Mouse (Mus musculus) ovary, postnatal 10 days (tissue): ENCODE results near the gene Scgb1a1.
"Not testable (repeated sequence)": the region's sequence is repeated elsewhere in the genome, so short reads cannot be mapped to it uniquely, and the experiment has no call there.

ENCODE experiments used
- DNase-seq: peaks from one replicate; pipeline ENCODE4 v3.0.0; 2022; ENCODE audit warnings: low spot score

Scgb1a1 gene

DNA sequence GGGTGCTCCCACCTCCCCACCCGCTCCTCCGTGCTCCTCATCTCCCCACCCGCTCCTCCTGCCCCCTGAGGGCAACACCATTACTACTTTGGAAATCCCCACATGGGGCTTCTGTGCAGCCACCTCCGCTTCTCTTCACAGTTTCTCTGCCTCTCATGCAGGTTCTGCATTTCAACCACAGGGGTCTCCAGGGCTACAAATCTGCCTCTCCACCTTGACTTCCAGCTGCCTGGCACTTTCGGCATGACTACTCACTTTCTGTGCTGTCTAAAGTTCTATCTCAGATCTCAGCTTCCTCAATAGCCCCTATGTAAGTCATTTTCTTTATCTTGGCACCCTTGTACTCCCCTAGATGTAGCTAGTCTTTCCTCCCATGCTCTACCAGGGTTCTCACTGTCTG lies 20.5 kb downstream of the Scgb1a1 start:
- no peak for DNase-seq

DNA sequence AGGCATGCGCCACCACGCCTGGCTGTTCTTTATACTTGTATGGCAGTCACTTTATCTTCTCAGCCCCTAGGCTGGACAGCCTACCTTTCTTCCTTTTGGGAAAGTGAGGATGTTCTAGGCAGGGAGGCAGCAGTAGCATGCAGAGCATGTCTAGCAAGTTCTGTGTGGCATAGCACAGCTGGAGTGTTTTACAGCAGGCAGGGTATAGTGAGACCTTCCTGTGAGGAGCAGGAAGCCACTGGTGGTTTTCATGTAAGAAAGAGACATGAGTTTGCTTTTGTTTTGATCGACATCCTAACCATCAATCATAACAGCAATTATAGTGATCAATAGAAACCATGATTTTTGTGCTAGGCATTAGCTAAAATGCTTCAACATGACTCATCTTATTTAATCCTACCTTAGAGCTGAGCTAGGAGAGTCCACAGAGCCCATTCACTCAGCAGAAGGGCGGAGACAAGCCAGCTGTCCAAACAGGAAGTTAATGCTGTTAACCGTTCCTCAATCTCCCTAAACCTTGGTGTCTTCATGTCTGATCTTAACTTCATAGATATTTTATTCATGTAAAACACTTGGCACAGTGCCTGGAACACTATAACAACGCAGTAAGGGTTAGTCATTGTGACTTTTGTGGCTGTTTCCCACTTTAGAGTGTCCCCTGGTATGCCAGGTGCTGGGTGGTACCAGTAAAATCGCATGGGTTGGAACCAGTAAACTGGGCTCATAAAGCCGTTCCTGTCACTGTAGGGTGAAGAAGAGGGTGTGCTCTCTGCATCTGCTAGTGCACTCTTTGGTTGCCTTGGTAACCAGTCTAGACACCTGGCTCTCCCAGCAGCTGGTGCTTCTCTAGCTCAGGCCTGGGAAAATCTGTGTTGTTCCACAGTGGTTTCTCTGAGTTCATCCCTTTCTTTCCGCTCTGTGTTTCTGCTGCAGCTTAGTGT lies 21.9 kb downstream of the Scgb1a1 start:
- DNase-seq = no peak

DNA sequence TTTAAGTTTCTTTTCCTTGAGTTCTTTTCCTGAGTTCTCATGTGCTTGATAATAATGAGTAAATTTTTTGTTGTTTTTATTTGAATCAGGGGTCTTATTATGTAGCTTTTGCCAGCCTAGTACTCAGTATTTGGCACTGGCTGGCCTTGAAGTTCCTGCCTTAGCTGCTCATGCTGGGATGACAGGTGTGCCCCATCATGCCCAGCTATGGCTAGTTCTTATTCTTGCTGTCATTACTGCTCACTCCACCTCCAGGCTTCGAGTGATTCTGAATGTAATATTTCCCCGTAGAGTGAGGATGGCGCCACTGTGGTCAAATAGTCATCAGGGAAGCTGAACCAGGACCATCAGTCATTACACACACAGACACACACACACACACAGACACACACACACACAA lies 23.9 kb downstream of the Scgb1a1 start:
- no peak for DNase-seq

DNA sequence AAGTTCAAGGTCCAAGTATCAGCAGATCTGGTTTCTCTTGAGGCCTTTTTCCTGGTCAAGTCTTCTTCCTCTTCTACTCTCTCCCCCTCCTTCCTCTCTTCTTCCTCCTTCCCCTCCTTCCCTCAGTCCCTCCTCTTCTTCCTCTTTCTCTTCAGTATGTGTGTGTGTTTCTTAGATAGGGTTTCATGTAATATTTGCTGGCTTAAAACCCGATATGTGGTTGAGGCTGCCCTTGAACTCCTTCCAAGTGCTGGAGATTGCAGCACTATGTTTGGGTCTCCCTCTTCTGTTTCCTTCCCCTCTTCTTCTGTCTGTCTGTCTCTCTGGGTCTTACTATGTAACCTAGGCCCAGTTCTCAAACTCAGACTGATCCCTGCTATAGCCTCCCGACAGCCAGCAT lies 24.9 kb downstream of the Scgb1a1 start:
- no peak for DNase-seq

DNA sequence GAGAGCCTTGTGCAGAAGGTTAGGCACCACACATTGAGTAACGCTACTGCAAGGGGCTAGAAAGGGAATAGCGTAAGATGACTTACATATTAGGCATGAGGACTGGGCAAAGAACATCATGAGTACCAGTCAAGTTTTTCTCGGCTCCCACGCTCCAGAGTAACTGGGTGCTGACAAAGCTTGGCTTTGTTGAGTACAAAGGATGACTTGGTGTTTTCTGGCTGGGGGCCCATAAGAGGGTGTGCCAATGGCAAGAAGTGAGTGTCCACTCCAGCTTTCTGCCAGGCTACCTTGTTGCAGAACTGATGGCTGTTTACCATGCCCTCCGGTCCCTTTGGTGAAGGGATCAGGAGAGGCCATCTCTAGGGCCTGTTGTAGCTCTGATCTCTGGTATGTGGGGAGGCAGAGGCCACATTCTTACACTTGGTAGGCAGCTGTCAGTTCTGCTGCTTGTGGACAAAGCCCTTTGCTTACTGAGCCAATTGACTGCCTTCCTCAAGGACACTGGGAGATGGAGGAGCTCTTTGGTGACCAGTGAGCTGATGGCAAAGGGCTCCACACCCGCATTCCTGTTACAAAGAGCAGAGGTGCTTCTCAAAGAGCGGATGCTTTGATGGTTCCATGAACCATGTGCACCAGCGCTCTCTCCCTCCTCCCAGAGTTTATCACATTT lies 26.4 kb downstream of the Scgb1a1 start:
- no peak for DNase-seq

DNA sequence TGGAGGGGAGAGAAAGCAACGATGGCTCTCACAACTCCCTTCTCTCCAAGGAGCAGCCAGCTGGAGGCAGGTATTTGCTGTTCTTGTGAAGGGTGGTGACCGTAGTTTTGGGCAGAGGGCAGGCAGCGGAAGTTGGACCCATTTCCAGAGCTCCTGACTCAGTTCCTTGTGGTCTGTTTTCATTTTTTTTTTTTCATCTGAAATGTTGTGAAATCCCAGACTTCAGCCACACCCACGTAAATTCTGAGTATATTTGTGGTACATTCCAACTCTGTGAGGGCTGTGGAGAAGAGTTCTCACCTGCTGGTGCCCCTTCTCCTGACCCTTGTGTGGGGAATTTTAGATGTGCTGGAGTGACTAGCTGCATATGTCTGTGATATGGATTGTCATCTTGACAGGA lies 27.7 kb downstream of the Scgb1a1 start:
- no peak for DNase-seq

DNA sequence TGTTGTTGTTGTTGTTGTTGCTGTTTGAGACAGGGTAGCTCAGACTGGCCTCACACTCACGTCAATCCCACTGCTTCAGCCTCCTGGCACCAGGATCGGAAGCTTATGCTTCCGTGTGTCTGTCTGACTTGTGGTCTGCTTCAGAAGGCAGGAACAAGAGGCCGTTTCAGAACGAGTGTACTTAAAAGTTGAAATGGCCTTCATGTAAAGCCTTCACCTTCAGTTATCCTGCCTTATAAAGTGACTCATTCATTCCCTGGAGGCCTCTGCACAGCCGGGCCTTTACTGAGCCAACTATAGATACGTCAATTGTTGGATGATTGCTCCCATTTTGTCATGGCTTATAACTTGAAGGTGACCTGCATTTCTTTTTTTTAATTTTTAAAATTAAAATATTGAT lies 28.4 kb downstream of the Scgb1a1 start:
- no peak for DNase-seq

DNA sequence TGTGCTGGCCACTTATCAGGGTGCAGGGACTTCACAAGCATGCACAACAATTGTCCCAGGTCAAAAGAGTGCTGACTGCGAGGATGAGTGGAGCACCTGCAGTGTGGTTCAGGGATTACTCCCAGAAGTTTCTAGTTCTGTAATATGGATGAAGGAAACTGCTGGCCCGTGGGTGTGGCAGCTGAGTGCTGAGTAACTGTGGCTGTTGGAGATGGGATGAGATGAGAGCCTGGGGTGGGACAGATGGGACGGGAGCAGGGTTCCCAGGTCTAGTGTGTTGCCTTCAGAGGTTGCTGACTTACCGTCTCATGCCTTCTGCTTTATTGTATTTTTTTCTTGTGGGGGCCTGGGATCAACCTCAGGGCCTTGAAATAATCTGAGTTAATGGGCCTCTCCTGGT lies 28.8 kb downstream of the Scgb1a1 start:
- DNase-seq = no peak

DNA sequence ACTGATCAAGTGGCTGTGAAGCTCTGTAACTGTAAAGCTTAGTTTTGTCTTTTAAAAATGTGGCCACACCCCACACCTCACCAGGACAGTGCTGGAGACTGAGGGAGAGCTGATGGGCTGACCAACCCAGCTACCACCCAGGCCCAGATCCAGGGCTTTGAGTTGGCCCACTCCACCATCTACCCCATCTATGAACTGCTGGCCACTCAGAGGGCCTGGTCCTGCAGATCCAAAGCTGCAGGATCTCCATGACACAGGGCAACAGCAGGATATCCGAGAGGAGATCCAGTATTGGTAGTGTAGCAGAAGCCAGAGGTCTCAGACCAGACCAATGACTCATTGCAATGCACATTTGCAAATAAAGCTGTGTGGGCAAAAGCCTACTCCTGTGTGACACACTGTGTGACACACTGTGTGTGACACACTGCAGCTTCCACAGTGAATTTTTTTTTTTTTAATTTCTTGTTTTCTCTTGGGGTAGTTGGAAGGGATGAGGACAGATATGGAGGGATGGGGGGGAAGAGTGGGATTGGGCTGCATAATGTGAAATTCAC lies 29.4 kb downstream of the Scgb1a1 start:
- no peak for DNase-seq

DNA sequence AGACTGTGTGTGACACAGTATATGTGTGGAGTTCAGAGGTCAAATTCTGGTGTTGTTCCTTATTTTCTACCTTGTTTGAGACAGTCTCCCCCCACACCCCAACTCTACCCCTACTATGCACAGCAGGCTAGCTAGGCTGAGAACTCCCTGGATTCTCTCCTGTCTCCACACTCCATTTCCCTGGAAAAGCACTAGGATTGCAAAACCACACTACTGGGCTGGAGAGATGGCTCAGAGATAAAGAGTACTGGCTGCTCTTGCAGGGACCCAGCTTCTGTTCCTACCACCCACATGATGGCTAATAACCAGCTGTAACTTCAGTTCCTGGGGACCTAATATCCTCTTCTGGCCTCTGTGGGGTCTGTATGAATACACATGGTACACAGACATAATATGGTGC lies 30.1 kb downstream of the Scgb1a1 start:
- DNase-seq = no peak

DNA sequence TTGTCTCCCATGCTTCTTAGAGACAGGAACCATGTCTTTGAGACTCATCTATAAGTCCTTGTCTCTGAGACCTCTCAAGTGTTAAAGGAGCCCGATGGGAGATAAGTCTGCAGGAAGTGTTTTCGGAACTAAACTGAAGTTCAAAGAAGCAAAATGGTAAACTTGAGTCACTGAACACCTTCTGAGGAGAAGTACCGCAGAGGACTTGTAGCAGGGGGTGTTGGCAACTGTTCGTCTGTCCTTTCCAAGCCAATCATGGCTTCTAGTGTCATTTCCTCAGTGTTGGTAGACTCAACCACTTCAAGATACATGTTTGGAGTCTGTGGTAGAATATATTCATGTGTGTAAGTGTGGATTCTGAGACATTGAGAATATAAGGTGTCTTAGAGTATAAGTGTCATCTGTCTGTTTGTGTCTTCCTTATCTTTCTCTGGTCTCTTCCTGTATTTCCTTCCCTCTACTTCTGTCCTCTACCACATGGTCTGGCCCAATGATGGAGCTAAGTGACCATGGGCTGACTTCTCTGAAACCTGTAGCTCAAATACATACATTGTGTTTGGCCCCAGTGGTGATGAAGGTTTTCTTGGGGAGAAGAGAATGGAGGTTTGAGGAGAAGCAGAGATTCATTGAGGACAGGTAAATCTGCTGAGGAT lies 31.9 kb downstream of the Scgb1a1 start:
- no peak for DNase-seq

DNA sequence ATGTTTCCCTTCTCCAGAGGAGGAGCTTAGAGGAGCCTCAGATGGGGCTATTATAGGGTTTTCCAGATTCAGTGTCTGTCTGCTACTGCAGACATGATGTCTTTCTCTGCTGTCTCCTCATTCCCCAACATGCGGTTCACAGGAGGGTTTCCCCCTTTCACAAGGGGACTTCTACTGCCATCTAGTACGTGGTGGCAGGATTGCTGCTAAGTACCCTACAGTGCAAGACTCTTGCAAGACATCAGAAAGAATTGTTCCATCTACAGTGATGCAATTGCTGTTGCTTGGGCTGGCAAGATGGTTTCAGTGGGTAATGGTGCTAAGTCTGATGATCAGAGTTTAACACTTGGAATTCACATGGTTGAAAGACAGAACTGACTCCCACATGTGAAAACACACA lies 32.6 kb downstream of the Scgb1a1 start:
- DNase-seq = no peak

DNA sequence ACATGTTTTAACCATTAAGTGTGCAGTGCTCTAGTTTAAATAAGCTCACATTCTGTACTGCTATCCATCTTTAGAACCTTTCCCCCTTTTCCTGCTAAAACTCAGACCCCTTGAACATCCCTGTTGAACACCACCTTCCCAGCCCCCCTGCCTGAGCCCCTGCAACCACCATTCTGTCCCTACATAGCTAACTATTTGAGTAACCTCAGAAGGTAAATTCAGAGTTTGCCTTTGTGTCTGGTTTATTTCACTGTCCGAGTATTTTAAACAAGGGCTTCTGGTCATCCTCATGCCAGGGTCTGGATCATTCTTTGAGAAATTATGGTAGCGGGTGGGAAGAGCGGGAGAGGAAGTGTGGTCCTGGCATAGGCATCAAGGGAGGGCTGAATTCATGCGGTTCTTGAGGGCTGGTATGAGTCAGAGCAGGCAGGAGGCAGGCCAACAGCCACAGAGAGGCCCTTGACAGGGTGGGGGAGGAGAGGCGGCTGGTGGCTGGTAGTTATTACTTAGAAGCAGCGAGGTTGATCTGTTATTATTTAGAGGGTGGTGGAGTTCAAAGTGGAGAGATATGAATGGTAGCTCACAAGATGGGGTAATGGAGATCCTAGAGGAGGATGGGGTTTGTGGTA lies 34.8 kb downstream of the Scgb1a1 start:
- DNase-seq = no peak

DNA sequence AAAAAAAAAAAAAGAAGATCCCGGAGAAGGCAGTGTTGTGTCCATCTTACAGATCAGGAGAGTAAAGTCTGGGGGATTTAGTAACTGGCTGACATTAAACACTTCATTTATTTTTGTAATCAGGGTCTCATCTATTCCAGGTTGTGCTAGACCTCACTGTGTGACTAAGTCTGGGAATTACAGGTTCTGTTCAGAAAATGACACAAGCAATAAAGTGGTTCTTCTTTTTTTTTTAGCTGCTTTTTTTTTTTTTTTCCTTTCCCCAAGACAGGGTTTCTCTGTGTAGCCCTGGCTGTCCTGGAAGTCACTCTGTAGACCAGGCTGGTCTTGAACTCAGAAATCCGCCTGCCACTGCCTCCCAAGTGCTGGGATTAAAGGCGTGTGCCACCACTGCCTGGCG lies 35.8 kb downstream of the Scgb1a1 start:
- DNase-seq = not testable (repeated sequence)

DNA sequence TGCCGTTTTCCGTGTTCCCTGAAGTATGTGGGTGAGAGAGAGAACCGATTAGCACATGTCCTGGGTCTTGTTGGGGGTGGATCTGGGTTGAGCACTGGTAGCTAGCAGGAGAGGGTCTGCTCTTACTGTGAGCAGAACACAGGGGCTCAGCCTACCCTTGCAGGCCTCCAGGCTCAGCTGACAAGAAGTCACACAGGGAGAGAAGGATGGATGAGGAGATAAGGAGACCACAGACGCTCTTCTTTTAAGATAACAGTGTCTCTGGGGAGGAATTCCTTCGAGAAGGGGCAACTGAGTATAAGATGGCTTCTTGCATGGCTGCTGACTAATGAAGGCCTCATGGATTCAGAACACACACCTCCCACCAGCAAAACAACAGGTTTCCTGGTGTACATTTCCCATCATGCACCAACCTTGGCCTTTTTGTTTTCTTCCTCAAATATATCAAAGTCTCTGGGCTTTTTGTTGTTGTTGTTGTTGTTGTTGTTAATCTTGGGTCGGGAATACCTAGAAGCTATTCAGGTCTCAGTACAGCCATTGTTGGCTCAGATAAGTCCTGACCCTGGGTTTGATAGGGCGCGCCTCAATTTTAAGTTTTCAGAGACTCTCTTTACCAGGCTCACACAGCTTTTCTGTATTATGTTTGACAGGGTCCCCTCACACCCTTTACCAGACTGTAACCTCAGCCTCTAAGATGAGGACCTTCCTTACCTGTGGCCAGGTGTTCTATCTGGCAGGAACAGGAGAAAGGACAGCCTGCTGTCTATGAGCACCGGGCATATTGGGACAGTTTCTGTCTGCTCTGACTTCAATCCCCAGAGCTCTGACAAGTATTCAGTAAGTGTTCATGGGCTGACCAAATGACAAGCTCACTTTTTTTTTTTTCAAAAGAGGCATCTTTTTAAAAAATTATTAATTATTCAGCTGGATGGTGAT lies 37.2 kb downstream of the Scgb1a1 start:
- no peak for DNase-seq

DNA sequence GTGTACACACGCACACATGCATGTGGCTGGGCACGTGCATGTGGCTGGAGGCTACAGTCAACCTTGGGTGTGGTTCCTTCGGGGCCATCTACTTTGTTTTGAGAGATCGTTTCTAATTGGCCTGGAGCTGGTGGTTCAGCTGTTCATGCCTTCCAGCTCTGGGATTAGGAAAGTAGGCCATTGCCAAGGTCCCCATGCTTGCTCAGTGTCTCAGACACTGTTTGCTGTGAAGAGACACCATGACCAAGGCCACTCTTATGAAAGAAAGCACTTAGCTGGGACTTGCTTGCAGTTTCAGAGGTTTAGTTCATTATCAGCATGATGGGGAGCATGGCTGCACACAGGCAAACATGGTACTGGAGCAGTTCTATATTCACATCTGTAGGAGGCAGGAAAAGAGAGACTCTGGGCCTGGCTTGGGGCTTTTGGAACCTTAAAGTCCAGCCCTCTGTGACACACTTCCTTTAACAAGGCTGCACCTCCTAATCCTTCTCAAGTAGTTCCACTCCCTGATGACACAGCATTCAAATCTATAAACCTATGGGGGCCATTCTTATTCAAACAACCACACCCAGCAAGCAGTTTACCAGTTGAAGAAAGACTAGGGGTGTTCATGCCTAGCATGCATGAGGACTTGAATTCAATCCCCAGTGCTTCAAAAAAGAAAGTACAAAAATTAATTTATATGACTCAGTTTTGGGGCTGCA lies 38.6 kb downstream of the Scgb1a1 start:
- DNase-seq = no peak

DNA sequence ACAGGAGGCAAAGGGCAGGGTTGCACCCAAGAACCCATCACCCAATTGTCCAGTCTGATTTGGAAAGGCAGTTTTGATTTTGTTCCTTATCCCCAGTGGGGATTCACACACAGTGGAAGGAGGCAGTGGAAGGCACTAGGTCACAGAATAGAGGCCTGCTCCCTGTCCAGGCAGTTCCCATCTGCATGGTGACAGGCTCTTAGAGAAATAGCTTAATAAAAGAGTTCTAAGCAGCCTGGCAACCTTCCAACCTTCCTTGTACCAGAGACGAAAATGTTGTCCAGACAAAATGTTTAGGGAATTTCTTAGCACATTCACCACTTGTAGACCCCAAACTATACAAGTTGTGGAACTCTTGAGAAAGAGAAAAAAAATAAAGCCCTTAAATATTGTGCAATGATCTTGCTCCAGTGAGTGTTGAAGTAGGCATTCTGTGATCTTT lies 39.8 kb downstream of the Scgb1a1 start:
- no peak for DNase-seq

DNA sequence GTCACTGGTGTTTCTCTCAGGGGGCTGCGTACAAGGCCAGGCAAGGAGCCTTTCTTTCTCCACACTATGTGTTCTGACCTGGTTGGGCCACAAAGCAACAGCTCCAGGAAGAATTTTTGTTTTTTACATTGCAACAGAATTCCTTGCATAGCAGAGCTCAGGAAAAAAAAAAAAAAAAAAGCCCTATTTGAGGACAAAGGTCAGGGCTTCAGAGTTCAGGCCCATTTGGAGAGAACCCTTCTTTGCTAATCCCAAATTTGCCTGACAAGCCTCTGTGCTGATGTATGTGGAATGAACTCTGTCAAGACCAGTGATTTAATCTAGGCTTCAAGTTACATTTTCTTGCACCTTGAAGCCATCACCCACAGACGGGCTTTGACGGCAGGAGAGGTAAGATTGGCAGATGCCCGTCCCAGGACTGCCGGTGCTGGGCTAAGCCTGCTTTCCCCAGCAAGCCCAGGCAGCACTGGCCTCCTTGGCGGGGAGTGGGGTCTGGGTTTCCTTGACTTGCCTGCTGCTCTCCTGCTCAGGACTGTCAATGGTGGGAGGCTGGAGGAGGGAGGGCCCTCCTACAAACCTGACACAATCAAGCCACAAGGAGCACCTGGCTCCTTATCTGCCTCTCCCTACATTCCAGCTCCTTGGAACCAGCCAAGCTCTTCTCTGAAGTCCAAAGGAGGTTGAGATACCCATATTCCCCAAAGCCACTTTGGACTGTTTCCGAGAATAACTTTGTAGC lies 40.4 kb downstream of the Scgb1a1 start:
- no peak for DNase-seq

DNA sequence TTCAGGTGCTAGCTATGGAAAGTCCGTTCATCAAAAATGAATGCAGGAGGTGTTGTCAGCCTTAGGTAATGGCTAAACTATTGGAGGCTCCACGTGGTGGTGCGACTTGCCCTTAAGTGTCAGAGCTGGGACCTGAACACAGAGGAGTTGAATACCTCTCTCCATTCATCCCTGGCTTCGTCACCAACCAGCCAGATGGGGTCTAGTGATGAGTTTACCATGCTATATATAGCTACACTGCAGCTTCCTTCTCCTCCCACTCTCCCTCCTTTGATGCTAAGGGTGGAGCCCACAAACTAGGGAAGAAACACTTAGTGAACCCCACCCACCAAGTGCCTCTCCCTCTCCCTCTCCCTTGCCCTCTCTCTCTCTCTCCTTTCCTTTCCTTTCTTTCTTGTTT lies 43.5 kb downstream of the Scgb1a1 start:
- DNase-seq = no peak

DNA sequence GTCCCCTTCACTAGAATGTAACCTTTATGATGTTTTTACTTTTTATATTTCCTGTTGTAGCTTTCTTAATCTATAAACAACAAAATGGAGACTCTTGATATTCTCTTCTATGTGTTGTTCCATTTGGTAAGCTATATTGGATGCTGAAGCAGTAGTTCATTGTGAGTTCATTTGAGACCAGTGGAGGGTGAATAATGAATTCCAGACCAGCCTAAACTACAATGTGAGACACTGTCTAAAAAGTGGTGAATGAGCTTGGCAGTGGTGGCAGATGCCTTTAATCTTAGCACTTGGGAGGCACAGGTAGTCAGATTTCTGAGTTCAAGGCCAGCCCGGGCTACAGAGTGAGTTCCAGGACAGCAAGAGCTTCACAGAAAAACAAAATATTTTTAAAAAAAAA lies 44.6 kb downstream of the Scgb1a1 start:
- no peak for DNase-seq
